Comparison of ENCODE assay signal across 11 mouse cellular contexts in genomic region chr12:75448921-75449320, GRCm38 (mm10). TPM values are rescaled to one million over a fixed set of nuclear protein-coding genes. Genes with fewer than 3 reads are reported as not detected.
DNase-seq lines count a peak whose midpoint lies in the region; ATAC-seq and TF ChIP-seq lines count a peak whose summit lies in the region.
"Had no signal": no experiment of that assay in that cellular context is flagged by ENCODE, and none has a peak within 500 bp of the region (broad histone marks: within the 10 kb centered on the region; RNA-seq: fewer than 3 reads in every experiment).

No protein-coding gene starts in this region.

- TF ChIP-seq CTCF in heart, postnatal 0 days (IDR thresholded peaks at IDR 0.05; ENCODE audit: low read depth), result no peak
- no peak for TF ChIP-seq CTCF in forebrain, postnatal 0 days (IDR thresholded peaks at IDR 0.05; ENCODE audit: low read depth)

- H3K9me3 ChIP-seq in liver, embryonic 11.5 days (ENCODE audit: control insufficient read depth, low read length), result no peaks in the 10 kb centered on the region
- H3K9me3 ChIP-seq in heart, postnatal 0 days (replicated peaks; ENCODE audit: control insufficient read depth, low read length), result no peaks in the 10 kb centered on the region
- H3K9me3 ChIP-seq in forebrain, postnatal 0 days (ENCODE audit: low read length), result no peaks in the 10 kb centered on the region
- H3K9me3 ChIP-seq in forebrain, embryonic 13.5 days (replicated peaks), result no peaks in the 10 kb centered on the region
- H3K9me3 ChIP-seq: embryonic facial prominence, embryonic 13.5 days had no signal

- no peaks in the 10 kb centered on the region for H3K27me3 ChIP-seq in liver, embryonic 11.5 days (replicated peaks; ENCODE audit: control insufficient read depth, insufficient read depth, low read length)
- H3K27me3 ChIP-seq in heart, postnatal 0 days (ENCODE audit: control insufficient read depth, insufficient read depth, low read length), result no peaks in the 10 kb centered on the region
- no peaks in the 10 kb centered on the region for H3K27me3 ChIP-seq in forebrain, postnatal 0 days (ENCODE audit: insufficient read depth, low read length)
- H3K27me3 ChIP-seq in forebrain, embryonic 13.5 days, result no peaks in the 10 kb centered on the region
- H3K27me3 ChIP-seq: embryonic facial prominence, embryonic 13.5 days had no signal

- WGBS in liver, embryonic 11.5 days, result 50% methylated on average over 5 of the region's 5 CpGs
- WGBS in heart, postnatal 0 days, result 57% methylated on average over 5 of the region's 5 CpGs
- WGBS in forebrain, postnatal 0 days, result 85% methylated on average over 5 of the region's 5 CpGs
- WGBS in forebrain, embryonic 13.5 days, result 86% methylated on average over 5 of the region's 5 CpGs

- peaks cover 2% of the 10 kb centered on the region; the same call in 1 of the 2 replicates for H3K36me3 ChIP-seq in liver, embryonic 11.5 days (ENCODE audit: control insufficient read depth, insufficient read depth, low read length)
- H3K36me3 ChIP-seq in heart, postnatal 0 days (replicated peaks; ENCODE audit: control insufficient read depth, insufficient read depth, low read length), result peaks cover 29% of the 10 kb centered on the region
- H3K36me3 ChIP-seq in forebrain, postnatal 0 days (ENCODE audit: insufficient read depth), result peaks cover 20% of the 10 kb centered on the region
- H3K36me3 ChIP-seq in forebrain, embryonic 13.5 days (ENCODE audit: poor library complexity, severe bottlenecking), result peaks cover 43% of the 10 kb centered on the region

- H3K4me2 ChIP-seq in liver, embryonic 11.5 days, result no peak overlapping the region
- no peak overlapping the region for H3K4me2 ChIP-seq in heart, postnatal 0 days (ENCODE audit: low read depth, low read length)
- no peak overlapping the region for H3K4me2 ChIP-seq in forebrain, postnatal 0 days (ENCODE audit: low read depth)
- no peak overlapping the region for H3K4me2 ChIP-seq in forebrain, embryonic 13.5 days
- H3K4me2 ChIP-seq: embryonic facial prominence, embryonic 13.5 days had no signal

- H3K9ac ChIP-seq in liver, embryonic 11.5 days (ENCODE audit: low read depth, low read length), result no peak overlapping the region
- H3K9ac ChIP-seq in heart, postnatal 0 days (replicated peaks; ENCODE audit: low read depth, low read length), result no peak overlapping the region
- H3K9ac ChIP-seq in forebrain, postnatal 0 days, result no peak overlapping the region
- no peak overlapping the region for H3K9ac ChIP-seq in forebrain, embryonic 13.5 days
- H3K9ac ChIP-seq: embryonic facial prominence, embryonic 13.5 days; liver, embryonic 14.5 days had no signal

- no peak for ATAC-seq in liver, embryonic 11.5 days (replicated peaks; ENCODE audit: low FRiP score)
- no peak for ATAC-seq in heart, postnatal 0 days (ENCODE audit: insufficient read depth, low read depth)
- ATAC-seq in forebrain, postnatal 0 days, result no peak; the same call in 1 of the 2 replicates
- ATAC-seq in forebrain, embryonic 13.5 days, result no peak

- H3K27ac ChIP-seq in liver, embryonic 11.5 days (ENCODE audit: low read depth, low read length), result no peak overlapping the region
- H3K27ac ChIP-seq in brown adipose tissue, adult 24 weeks (replicated peaks; ENCODE audit: low read depth, low read length), result no peak overlapping the region
- H3K27ac ChIP-seq in heart, postnatal 0 days (ENCODE audit: low read depth), result 0 out of 2 replicates have a peak overlapping the region, but pooled peaks have one; percentile 7
- no peak overlapping the region for H3K27ac ChIP-seq in forebrain, postnatal 0 days (ENCODE audit: low read depth, low read length)
- no peak overlapping the region for H3K27ac ChIP-seq in forebrain, embryonic 13.5 days
- H3K27ac ChIP-seq: embryonic facial prominence, embryonic 13.5 days; liver, embryonic 14.5 days had no signal

- no peak overlapping the region for H3K4me3 ChIP-seq in liver, embryonic 11.5 days (ENCODE audit: low read depth, low read length)
- 0 out of 2 replicates have a peak overlapping the region, but pooled peaks have one; percentile 13 for H3K4me3 ChIP-seq in brown adipose tissue, adult 24 weeks (ENCODE audit: insufficient read depth, low read depth, low read length)
- H3K4me3 ChIP-seq in heart, postnatal 0 days (ENCODE audit: low read depth, low read length), result no peak overlapping the region
- H3K4me3 ChIP-seq in forebrain, postnatal 0 days (ENCODE audit: low read depth, low read length), result no peak overlapping the region
- no peak overlapping the region for H3K4me3 ChIP-seq in forebrain, embryonic 13.5 days
- H3K4me3 ChIP-seq: embryonic facial prominence, embryonic 13.5 days had no signal

- TF ChIP-seq EP300 in heart, postnatal 0 days (IDR thresholded peaks at IDR 0.05; ENCODE audit: low read depth), result no peak

- H3K4me1 ChIP-seq in liver, embryonic 11.5 days (replicated peaks; ENCODE audit: control insufficient read depth, insufficient read depth, low read length), result no peaks in the 10 kb centered on the region
- no peaks in the 10 kb centered on the region for H3K4me1 ChIP-seq in brown adipose tissue, adult 24 weeks (ENCODE audit: control insufficient read depth, insufficient read depth, insufficient read length, low read length)
- H3K4me1 ChIP-seq in heart, postnatal 0 days (ENCODE audit: control insufficient read depth, insufficient read depth), result peaks cover 2% of the 10 kb centered on the region; the same call in 1 of the 2 replicates
- H3K4me1 ChIP-seq in forebrain, postnatal 0 days (ENCODE audit: insufficient read depth), result no peaks in the 10 kb centered on the region
- no peaks in the 10 kb centered on the region for H3K4me1 ChIP-seq in forebrain, embryonic 13.5 days
- H3K4me1 ChIP-seq: embryonic facial prominence, embryonic 13.5 days had no signal

- DNase-seq in liver, result peak; percentile 11
- DNase-seq in liver, embryonic 11.5 days (ENCODE audit: low spot score), result no peak
- DNase-seq in heart, postnatal 0 days (ENCODE audit: low spot score), result no peak
- DNase-seq in lung, postnatal 25 days (ENCODE audit: low spot score), result peak; percentile 66
- no peak for DNase-seq in spleen, postnatal 14 days (ENCODE audit: low spot score in 2 of 2)
- DNase-seq in forebrain, postnatal 0 days, result no peak
- DNase-seq: right cerebral cortex, postnatal 25 days had no signal

RNA-seq across cellular contexts. Expression of gene Gphb5, which starts 32.3 kb away (rescaled TPM):
- not detected in 2 replicates for polyA plus RNA-seq in liver, embryonic 11.5 days (2014; fragmentation: Nextera tagmentation; extraction: Ambion mirVana)
- polyA plus RNA-seq in brown adipose tissue, adult 24 weeks (2012; ENCODE audit: insufficient read depth, insufficient read length, missing spikeins), result not detected in 2 replicates
- not detected in 2 replicates for total RNA-seq in heart, postnatal 0 days (2014; rRNA removed; ENCODE audit: low replicate concordance)
- polyA plus RNA-seq in heart, postnatal 0 days (2015; fragmentation: Nextera tagmentation; extraction: Ambion mirVana), result not detected in 2 replicates
- not detected in 2 replicates for total RNA-seq in forebrain, postnatal 0 days (2014; rRNA removed)
- polyA plus RNA-seq in forebrain, postnatal 0 days (2015; fragmentation: Nextera tagmentation; extraction: Ambion mirVana), result not detected in 2 replicates
- polyA plus RNA-seq in forebrain, embryonic 13.5 days (2015; fragmentation: Nextera tagmentation; extraction: Ambion mirVana), result not detected in 2 replicates
- polyA plus RNA-seq: embryonic facial prominence, embryonic 13.5 days; liver, embryonic 14.5 days had no signal

Comparison
In these comparisons a context has a peak if more than half of its experiments do, and no peak if none do; other contexts are left out.
1. DNase-seq: peak in liver (single experiment) and lung, postnatal 25 days (single experiment); none in liver, embryonic 11.5 days (single experiment), heart, postnatal 0 days (single experiment), spleen, postnatal 14 days (0 of 2) and forebrain, postnatal 0 days (single experiment).